Mouse (Mus musculus) urinary bladder, adult 18-20 months (tissue): ENCODE data around the gene Gm49450.
A peak's percentile ranks its signal among the peaks of the same experiment; 100 is the strongest.
"Not testable (repeated sequence)": the region's sequence is repeated elsewhere in the genome, so short reads cannot be mapped to it uniquely, and the experiment has no call there.

Experiments used
- DNase-seq, 2 experiments: peaks; one replicate each; pipeline ENCODE4 v3.0.0; 2022; ENCODE audit warnings: low spot score in 2 of 2, mixed read lengths in 2 of 2

Gm49450 gene

GRCm38 (mm10) chr15:98954425-98955253 is 1.3 kb upstream of the Gm49450 start:
- no peak for DNase-seq

DNA sequence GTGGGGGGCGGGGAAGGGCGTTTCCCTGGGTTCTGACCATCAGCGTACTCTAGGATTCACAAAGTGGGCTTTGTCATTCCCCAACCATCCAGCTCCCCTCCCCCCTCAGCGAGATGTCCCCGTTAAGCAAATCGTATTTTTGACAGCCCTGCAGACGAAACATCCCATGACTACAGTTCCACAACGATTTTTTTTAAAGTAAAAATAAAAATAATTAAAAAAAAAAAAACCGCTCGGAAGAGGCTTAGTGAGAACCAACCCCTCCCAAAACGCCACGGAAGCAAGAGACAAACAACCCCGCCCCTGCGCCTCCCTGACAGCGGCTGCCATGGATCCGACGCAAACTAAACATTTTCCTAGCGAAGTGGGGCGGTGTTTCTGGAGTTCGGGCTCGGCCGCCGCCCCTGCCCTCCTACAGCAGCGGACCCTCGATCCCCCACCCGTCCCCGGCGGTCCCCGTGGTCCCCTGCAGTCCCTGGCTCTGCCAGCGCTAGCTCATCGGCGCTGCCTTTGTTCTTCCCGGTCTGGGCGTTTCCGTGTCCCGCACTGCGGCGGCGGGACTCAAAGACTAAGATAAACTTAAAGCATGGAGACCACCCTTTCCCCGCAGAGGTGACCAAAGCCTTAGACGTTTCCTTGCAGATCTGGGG is 475 bp downstream of the Gm49450 start:
- DNase-seq, result peak; percentile 53 to 81

DNA sequence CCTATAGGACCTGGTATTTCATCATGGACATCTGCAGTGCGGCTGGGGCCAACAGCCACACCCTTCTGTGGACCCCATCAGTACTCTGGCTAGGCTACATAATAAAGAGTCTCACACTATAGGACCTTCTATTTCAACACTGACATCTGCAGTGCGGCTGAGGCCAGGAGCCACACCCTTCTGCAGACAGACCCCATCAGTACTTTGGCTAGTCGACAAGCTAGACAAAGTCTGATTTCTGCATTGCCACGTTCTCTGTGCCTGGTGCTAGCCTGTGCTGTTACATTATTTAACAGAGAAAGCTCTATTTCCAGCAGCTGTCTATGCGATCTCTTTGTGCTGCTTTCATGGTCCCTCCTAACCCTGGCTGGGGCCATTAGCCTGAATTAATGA is 1.3 kb downstream of the Gm49450 start:
- no peak for DNase-seq

GRCm38 (mm10) chr15:98951122-98952062 is 2.0 kb downstream of the Gm49450 start:
- not testable (repeated sequence) for DNase-seq

DNA sequence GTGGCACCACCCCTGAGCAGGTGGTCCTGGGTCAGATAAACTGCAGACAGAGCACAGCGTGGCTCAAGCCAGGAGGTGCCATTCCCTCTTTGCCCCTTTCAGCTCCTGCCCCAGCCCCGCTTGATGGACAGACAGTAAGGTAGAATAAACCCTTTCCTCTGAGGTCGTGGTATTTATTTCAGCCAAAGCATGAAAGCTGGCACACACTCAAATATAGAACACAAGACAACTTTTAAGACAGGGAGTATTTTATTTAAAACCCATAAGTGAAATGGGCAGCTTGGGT is 3.8 kb downstream of the Gm49450 start:
- no peak for DNase-seq

DNA sequence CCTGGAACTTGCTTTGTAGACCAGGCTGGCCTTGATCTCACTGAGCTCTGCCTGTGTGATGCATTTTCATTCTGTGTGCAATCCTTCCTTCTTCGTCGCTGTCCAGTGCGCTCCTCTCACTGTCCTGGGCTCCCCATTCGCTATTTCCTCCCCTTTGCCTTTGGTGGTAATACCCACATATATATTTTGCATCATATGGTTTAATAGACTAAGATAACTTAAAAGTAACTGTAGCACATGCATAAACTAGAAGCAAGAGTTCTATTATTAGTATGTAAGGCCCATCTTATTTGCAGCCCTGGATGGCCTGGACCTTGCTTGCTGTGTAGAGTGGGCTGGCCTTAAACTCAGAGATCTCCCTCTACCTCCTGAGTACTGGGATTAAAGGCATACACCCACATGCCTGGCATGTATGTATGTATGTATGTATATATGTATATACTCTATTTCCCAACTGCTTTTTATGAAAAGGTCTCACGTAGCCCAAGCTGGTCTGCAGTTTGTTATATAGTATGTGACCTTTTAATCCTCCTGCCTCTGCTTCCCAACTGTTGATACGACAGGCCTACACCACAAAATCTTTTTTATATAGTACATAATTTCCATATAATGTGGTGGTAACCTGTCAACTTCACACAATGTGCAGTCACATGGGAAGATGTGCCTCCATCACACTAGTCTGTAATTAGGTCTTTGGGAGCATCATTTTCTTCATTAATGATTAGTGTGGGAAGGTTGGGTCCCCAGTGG is 4.3 kb downstream of the Gm49450 start:
- DNase-seq, result no peak

- no peak for DNase-seq
Measured at GRCm38 (mm10) chr15:98948382-98948781, 5.0 kb downstream of the Gm49450 start.

DNA sequence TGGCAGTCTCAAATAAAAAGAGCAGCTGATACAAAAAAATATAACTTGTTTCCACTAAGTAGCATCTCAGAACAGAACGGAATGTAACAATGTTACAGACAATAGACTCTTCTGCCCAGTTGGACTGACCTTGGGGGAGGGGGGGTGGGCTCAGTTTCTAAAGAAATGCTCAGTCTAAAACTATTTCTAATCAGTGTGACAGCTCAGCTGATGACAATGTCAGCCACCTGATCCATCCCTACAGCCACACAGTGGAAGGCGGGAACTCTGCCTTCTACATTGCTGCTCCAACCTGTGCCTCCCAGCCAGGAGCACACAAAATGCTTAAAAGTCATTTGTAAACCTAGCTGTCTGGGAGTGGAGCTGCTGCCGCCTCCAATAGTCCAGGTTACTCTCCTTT is 5.5 kb downstream of the Gm49450 start:
- no peak for DNase-seq

- DNase-seq, result no peak
Measured at GRCm38 (mm10) chr15:98943133-98943532, 10.2 kb downstream of the Gm49450 start.

- DNase-seq, result no peak
Measured at GRCm38 (mm10) chr15:98942081-98942480, 11.3 kb downstream of the Gm49450 start.

DNA sequence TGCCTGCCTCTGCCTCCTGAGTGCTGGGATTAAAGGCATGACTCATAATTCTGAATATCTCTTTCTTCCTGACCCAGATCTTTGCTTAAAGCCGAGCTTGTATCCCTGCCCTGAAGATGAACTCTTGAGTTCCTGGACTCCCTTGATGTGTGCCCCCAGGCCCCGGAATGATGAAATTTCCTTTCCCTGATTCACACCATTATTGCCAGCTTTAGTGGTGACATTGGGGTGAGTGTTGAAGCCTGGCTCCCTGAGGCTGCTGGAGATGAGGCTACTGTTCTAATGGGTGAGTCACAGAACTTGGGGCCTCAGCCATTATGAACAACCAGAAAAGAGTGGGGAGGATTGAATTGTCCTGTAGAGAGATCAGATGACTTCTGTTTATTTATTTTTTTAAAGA is 11.8 kb downstream of the Gm49450 start:
- DNase-seq, result no peak

- DNase-seq, result no peak
Measured at GRCm38 (mm10) chr15:98940816-98941215, 12.5 kb downstream of the Gm49450 start.

- peak; percentile 83 to 89 for DNase-seq
Measured at GRCm38 (mm10) chr15:98934217-98934839, 19.0 kb downstream of the Gm49450 start, which contains the start of gene Tuba1b. Tuba1b (minus strand) TSS chr15:98934565.

- DNase-seq, result peak; percentile 77 to 94
Measured at GRCm38 (mm10) chr15:98933833-98934216, 19.5 kb downstream of the Gm49450 start.

DNA sequence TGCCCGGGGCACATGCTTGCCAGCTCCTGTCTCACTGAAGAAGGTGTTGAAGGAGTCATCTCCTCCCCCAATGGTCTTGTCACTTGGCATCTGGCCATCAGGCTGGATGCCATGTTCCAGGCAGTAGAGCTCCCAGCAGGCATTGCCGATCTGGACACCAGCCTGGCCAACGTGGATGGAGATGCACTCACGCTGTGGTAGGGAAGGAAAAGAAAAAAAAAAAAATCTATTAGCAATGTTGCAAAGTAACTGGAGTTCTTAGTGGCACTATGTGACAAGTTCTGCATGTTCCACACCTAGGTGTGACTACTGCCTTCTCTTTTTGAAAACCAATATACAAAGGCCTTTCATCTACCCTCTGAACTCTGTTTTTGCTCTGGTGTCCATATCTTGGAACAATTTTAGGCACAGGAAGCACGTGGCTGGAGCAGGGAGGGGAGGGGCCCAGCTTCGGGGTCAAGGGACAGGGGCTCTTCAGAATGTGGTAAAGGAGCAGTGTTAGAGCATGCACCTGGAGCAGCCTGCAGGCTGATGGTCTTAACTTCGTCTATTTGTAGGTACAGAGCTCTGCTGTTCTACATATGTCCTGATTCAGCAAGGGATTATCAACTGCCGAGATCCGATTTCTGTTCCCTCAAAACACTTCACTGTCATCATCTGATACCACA is 20.2 kb downstream of the Gm49450 start:
- not testable (repeated sequence) for DNase-seq

DNA sequence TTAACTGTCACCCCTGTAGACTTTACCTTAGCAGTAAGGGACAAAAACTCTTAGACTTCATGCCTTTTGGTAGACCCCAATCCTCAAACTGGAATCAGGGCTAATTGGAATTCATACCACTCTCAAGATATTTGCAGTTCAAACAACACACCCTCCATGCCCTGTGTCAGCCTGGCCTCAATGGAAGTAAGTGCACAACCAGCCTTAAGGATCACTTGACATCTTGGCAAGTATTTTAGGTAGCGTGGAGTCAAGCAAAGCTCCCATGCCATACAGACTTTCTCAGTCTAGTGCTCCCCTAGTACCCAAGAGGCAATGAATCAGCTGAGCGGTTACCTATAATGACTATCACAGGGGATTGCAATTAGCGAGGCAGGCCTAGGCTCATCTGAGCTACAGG is 22.4 kb downstream of the Gm49450 start:
- DNase-seq, result no peak

- no peak for DNase-seq
Measured at GRCm38 (mm10) chr15:98930017-98930734, 23.2 kb downstream of the Gm49450 start.

- DNase-seq, result peak; percentile 37 to 64
Measured at GRCm38 (mm10) chr15:98928598-98929240, 24.6 kb downstream of the Gm49450 start.

DNA sequence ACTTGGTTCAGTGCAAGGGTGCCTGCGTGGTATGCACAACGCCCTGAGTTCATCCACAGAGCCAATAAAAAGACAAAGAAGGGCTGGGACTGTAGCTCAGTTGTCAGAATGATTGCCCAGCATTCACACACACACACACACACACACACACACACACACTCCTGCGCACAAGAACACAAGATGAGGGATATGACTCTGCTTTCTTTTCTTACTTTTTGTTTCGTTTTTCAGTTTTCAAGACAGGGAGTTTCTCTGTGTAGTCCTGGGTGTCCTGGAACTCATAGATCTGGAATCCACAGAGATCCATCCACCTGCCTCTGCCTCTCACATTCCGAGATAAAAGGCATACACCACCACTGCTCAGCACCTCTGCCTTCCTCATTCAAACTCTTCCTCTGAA is 25.8 kb downstream of the Gm49450 start:
- no peak for DNase-seq
